Comparison of ENCODE assay signal across 15 mouse cellular contexts in the genomic region with DNA sequence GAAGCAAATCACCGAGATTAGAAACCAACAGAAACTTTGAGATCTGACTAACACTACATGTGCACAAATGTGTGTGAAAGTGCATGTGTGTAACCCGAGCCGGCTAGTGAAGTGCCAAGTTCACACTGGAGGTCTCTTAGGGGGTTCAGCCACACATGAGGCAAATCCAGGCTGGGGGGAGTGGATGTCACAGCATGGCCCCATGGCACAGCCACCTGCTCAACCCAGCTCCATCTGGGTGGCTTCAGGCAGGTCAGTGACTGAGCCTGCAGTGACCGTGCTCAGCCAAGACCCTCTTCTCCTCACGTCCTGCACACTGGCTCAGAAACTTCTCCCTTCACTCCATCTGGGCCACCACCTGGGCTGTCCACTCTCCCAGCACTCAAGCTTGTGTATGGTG. TPM values are rescaled to one million over a fixed set of nuclear protein-coding genes. Genes with fewer than 3 reads are reported as not detected.
"Had no signal": no experiment of that assay in that cellular context is flagged by ENCODE, and none has a peak within 500 bp of the region (broad histone marks: within the 10 kb centered on the region; RNA-seq: fewer than 3 reads in every experiment).

No protein-coding gene starts in this region.

- H3K9me3 ChIP-seq: limb, embryonic 10.5 days; liver, embryonic 15.5 days; midbrain, embryonic 13.5 days had no signal

- H3K4me2 ChIP-seq: liver, embryonic 11.5 days; liver, embryonic 15.5 days; midbrain, embryonic 13.5 days had no signal

- H3K9ac ChIP-seq: liver, embryonic 15.5 days; midbrain, embryonic 13.5 days had no signal

- H3K4me3 ChIP-seq: layer of hippocampus, adult 2 months; liver, embryonic 15.5 days; midbrain, embryonic 13.5 days had no signal

- H3K27ac ChIP-seq: layer of hippocampus, adult 2 months; limb, embryonic 10.5 days; liver, embryonic 15.5 days; midbrain, embryonic 13.5 days had no signal

- DNase-seq: lung, adult 2 months; lung, postnatal 36 days; right cerebral cortex, adult 18-20 months; right cerebral cortex, postnatal 25 days; thymus, postnatal 36 days had no signal

- ATAC-seq: intestine, postnatal 0 days; lung, postnatal 0 days; midbrain, embryonic 13.5 days had no signal

- H3K36me3 ChIP-seq: limb, embryonic 10.5 days; liver, embryonic 15.5 days; midbrain, embryonic 13.5 days had no signal

RNA-seq across cellular contexts. Expression of a gene that starts 2.4 kb away (rescaled TPM):
- polyA plus RNA-seq: lung, adult 2 months; lung, postnatal 0 days; small intestine, adult 2 months; thymus, postnatal 0 days had no signal

RNA-seq across cellular contexts. Expression of a gene that starts 5.2 kb away (rescaled TPM):
- polyA plus RNA-seq: intestine, postnatal 0 days; midbrain, embryonic 13.5 days; neural tube, embryonic 14.5 days; small intestine, adult 2 months had no signal
